ENCODE assay signal across 8 mouse cellular contexts in the genomic region with DNA sequence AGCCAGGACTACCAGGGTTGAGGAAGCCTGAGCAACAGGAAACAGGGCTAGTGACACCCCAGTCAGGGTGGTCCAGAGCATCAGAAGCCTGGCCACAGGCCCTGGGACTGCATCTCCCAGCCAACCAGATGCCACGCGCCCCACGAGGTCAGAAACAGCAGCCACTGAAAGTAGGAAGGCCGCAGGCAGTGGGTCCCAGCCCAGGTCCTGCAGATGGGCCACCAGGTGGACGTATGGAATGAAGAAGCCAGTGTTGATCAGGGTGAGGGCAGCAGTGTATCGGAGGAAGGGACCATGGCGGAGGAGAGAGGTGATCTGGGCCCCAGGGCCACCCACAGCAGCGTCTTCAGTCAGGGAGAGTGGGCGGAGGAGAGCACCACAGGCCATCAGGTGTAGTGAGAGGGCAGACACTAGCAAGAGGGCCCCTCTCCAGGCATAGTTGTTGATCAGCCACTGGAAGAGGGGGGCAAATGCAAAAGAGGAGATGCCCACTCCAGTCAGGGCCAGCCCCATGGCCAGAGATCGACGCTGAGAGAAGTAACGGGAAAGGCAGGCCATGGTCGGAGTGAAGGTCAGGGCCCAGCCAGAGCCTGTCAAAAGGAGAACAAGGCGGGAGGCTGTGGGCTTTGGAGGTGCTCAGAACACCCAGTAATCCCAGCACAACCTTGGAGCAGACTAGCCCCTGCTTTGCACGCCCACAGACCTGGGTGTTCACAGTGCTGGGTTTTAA. TPM values are rescaled to one million over a fixed set of nuclear protein-coding genes. Genes with fewer than 3 reads are reported as not detected.
DNase-seq lines count a peak whose midpoint lies in the region; ATAC-seq and TF ChIP-seq lines count a peak whose summit lies in the region.
"Had no signal": no experiment of that assay in that cellular context is flagged by ENCODE, and none has a peak within 500 bp of the region (broad histone marks: within the 10 kb centered on the region; RNA-seq: fewer than 3 reads in every experiment).

No protein-coding gene starts in this region.

- no peak overlapping the region for H3ac ChIP-seq in myocyte (ENCODE audit: control insufficient read depth, insufficient read length)

- H3K4me2 ChIP-seq in forebrain, embryonic 14.5 days (ENCODE audit: low read length), result peak overlapping the region; percentile 68
- H3K4me2 ChIP-seq in kidney, embryonic 15.5 days, result peak overlapping the region; percentile 93; the same call in 1 of the 2 replicates
- peak overlapping the region; percentile 100 for H3K4me2 ChIP-seq in myocyte (ENCODE audit: low read depth)

- peak overlapping the region; percentile 76 for H3K4me3 ChIP-seq in left cerebral cortex, adult 2 months
- 0 out of 2 replicates have a peak overlapping the region, but pooled peaks have one; percentile 42 for H3K4me3 ChIP-seq in forebrain, embryonic 14.5 days (ENCODE audit: low read depth, low read length)
- H3K4me3 ChIP-seq in kidney, embryonic 15.5 days (replicated peaks), result 0 out of 2 replicates have a peak overlapping the region, but pooled peaks have one; percentile 0
- H3K4me3 ChIP-seq in myocyte, result peak overlapping the region; percentile 59

- no peak overlapping the region for H3K27ac ChIP-seq in left cerebral cortex, adult 2 months
- no peak overlapping the region for H3K27ac ChIP-seq in forebrain, embryonic 14.5 days (ENCODE audit: low read depth, low read length)
- peak overlapping the region; percentile 24; the same call in 1 of the 2 replicates for H3K27ac ChIP-seq in kidney, embryonic 15.5 days

- WGBS in forebrain, embryonic 14.5 days, result 90% methylated on average over 15 of the region's 15 CpGs
- WGBS in kidney, embryonic 15.5 days, result 90% methylated on average over 15 of the region's 15 CpGs

- no peak for TF ChIP-seq POLR2A in myocyte (IDR thresholded peaks at IDR 0.05; ENCODE audit: insufficient read length, low read depth)

- intact Hi-C loops in left cerebral cortex, adult 2 months (cut with DNase I), result no loop called here
- intact Hi-C loops in left cerebral cortex, postnatal 14 days (cut with DNase I), result no loop called here
- intact Hi-C loops in left cerebral cortex, postnatal 25 days (cut with DNase I), result no loop called here

- H3K9me3 ChIP-seq in forebrain, embryonic 14.5 days (replicated peaks; ENCODE audit: control insufficient read depth, low read length), result no peaks in the 10 kb centered on the region
- H3K9me3 ChIP-seq in kidney, embryonic 15.5 days (replicated peaks), result no peaks in the 10 kb centered on the region

- H3K36me3 ChIP-seq in forebrain, embryonic 14.5 days (ENCODE audit: control insufficient read depth, insufficient read depth, low read length), result peaks cover 18% of the 10 kb centered on the region
- peaks cover 6% of the 10 kb centered on the region; the same call in 1 of the 2 replicates for H3K36me3 ChIP-seq in kidney, embryonic 15.5 days
- H3K36me3 ChIP-seq in myocyte (ENCODE audit: control insufficient read depth, insufficient read depth), result no peaks in the 10 kb centered on the region

- peak overlapping the region; percentile 29; the same call in 1 of the 2 replicates for H3K9ac ChIP-seq in forebrain, embryonic 14.5 days (ENCODE audit: low read length)
- H3K9ac ChIP-seq in kidney, embryonic 15.5 days, result no peak overlapping the region

- H3K79me2 ChIP-seq in myocyte (ENCODE audit: control insufficient read depth, insufficient read depth), result no peaks in the 10 kb centered on the region

- peaks cover 27% of the 10 kb centered on the region for H3K4me1 ChIP-seq in forebrain, embryonic 14.5 days (ENCODE audit: control insufficient read depth, insufficient read depth, low read length)
- H3K4me1 ChIP-seq in kidney, embryonic 15.5 days, result peaks cover 62% of the 10 kb centered on the region

- no peak for TF ChIP-seq CTCF in left cerebral cortex, adult 2 months (IDR thresholded peaks at IDR 0.05)

- ATAC-seq in forebrain, embryonic 14.5 days, result no peak
- no peak for ATAC-seq in kidney, embryonic 15.5 days (replicated peaks; ENCODE audit: low FRiP score)

- DNase-seq in left cerebral cortex, adult 2 months (ENCODE audit: extremely low spot score in 1 of 2, low spot score in 2 of 2), result no peak
- no peak for DNase-seq in left cerebral cortex, postnatal 14 days (ENCODE audit: low spot score in 2 of 2)
- no peak for DNase-seq in forebrain, embryonic 14.5 days (ENCODE audit: low spot score)
- no peak for DNase-seq in spleen, postnatal 10 days (ENCODE audit: low spot score in 2 of 2)
- no peak for DNase-seq in left cerebral cortex, postnatal 25 days (ENCODE audit: low spot score in 2 of 2)
- DNase-seq: gastrocnemius, postnatal 36 days had no signal

- H3K27me3 ChIP-seq in forebrain, embryonic 14.5 days (replicated peaks; ENCODE audit: control insufficient read depth, insufficient read depth, low read length), result peaks cover 26% of the 10 kb centered on the region
- peaks cover 65% of the 10 kb centered on the region for H3K27me3 ChIP-seq in kidney, embryonic 15.5 days
- H3K27me3 ChIP-seq in myocyte (ENCODE audit: control insufficient read depth, insufficient read depth, insufficient read length), result no peaks in the 10 kb centered on the region

TF ChIP-seq in myocyte, 11 proteins besides CTCF, POLR2A, EP300 and RAD21:
- TF ChIP-seq MYOD1 (IDR thresholded peaks at IDR 0.05; ENCODE audit: control insufficient read depth in 1 of 3, insufficient read length in 2 of 3, low read depth in 2 of 3) (no peak), REST (IDR thresholded peaks at IDR 0.05; ENCODE audit: insufficient read depth, insufficient read length) (no peak), SRF (IDR thresholded peaks at IDR 0.05; ENCODE audit: control insufficient read depth, insufficient read length, low read depth) (no peak), TCF3 (IDR thresholded peaks at IDR 0.05; ENCODE audit: insufficient read length, low read depth) (no peak), USF1 (IDR thresholded peaks at IDR 0.05; ENCODE audit: low read depth) (no peak), CEBPB (IDR thresholded peaks at IDR 0.05; ENCODE audit: insufficient read depth, poor library complexity, severe bottlenecking) (no peak)

RNA-seq across cellular contexts. Expression of a gene that starts 2.0 kb away (rescaled TPM):
- total RNA-seq in left cerebral cortex, adult 2 months (2021), result 10 to 100 TPM in 1 of 2 experiments, 1 to 10 TPM in 1; 7.5 to 10.5 TPM
- 10 to 100 TPM in 1 of 2 experiments, 1 to 10 TPM in 1; 8.3 to 10.4 TPM for total RNA-seq in left cerebral cortex, postnatal 14 days (2021)
- 9.2 and 12.9 TPM in 2 replicates for polyA plus RNA-seq in forebrain, embryonic 14.5 days (2014; fragmentation: Nextera tagmentation; extraction: Ambion mirVana)
- 13.3 TPM in 2 replicates for polyA plus RNA-seq in kidney, embryonic 15.5 days (2015; fragmentation: Nextera tagmentation; extraction: Ambion mirVana)
- 4.8 TPM for polyA plus RNA-seq in myocyte (2012; fragmentation: generic; extraction: Trizol)
- total RNA-seq in left cerebral cortex, postnatal 25 days (2021), result 1 to 10 TPM; 7.0 to 8.3 TPM

RNA-seq across cellular contexts. Expression of a gene that starts 6.4 kb away (rescaled TPM):
- 10 to 100 TPM; 35.7 to 36.9 TPM for total RNA-seq in left cerebral cortex, adult 2 months (2021)
- 10 to 100 TPM; 27.2 to 36.8 TPM for total RNA-seq in left cerebral cortex, postnatal 14 days (2021)
- 0.98 and 1.1 TPM in 2 replicates for polyA plus RNA-seq in forebrain, embryonic 14.5 days (2014; fragmentation: Nextera tagmentation; extraction: Ambion mirVana)
- 4.3 and 5.8 TPM in 2 replicates for polyA plus RNA-seq in kidney, embryonic 15.5 days (2015; fragmentation: Nextera tagmentation; extraction: Ambion mirVana)
- polyA plus RNA-seq in myocyte (2012; fragmentation: generic; extraction: Trizol), result 17.4 TPM
- total RNA-seq in left cerebral cortex, postnatal 25 days (2021), result 10 to 100 TPM; 23.9 to 27.1 TPM

RNA-seq across cellular contexts. Expression of a gene that starts 10.7 kb away (rescaled TPM):
- total RNA-seq in left cerebral cortex, adult 2 months (2021), result 1 to 10 TPM; 1.7 to 3.5 TPM
- total RNA-seq in left cerebral cortex, postnatal 14 days (2021), result 1 to 10 TPM; 5.1 to 5.3 TPM
- 4.5 and 6.3 TPM in 2 replicates for polyA plus RNA-seq in forebrain, embryonic 14.5 days (2014; fragmentation: Nextera tagmentation; extraction: Ambion mirVana)
- 26.9 and 28.4 TPM in 2 replicates for polyA plus RNA-seq in kidney, embryonic 15.5 days (2015; fragmentation: Nextera tagmentation; extraction: Ambion mirVana)
- polyA plus RNA-seq in myocyte (2012; fragmentation: generic; extraction: Trizol), result 2.8 TPM
- 1 to 10 TPM; 1.7 to 2.2 TPM for total RNA-seq in left cerebral cortex, postnatal 25 days (2021)

RNA-seq across cellular contexts. Expression of a gene that starts 18.8 kb away (rescaled TPM):
- total RNA-seq in left cerebral cortex, adult 2 months (2021), result 10 to 100 TPM; 45.5 to 51.2 TPM
- total RNA-seq in left cerebral cortex, postnatal 14 days (2021), result 10 to 100 TPM; 41.3 to 54.2 TPM
- 202 and 245 TPM in 2 replicates for polyA plus RNA-seq in forebrain, embryonic 14.5 days (2014; fragmentation: Nextera tagmentation; extraction: Ambion mirVana)
- polyA plus RNA-seq in kidney, embryonic 15.5 days (2015; fragmentation: Nextera tagmentation; extraction: Ambion mirVana), result 178 and 179 TPM in 2 replicates
- polyA plus RNA-seq in myocyte (2012; fragmentation: generic; extraction: Trizol), result 75.5 TPM
- total RNA-seq in left cerebral cortex, postnatal 25 days (2021), result 10 to 100 TPM; 45.9 to 47.1 TPM

RNA-seq across cellular contexts. Expression of a gene that starts 20.7 kb away (rescaled TPM):
- 1 to 10 TPM; 4.9 to 5.3 TPM for total RNA-seq in left cerebral cortex, adult 2 months (2021)
- total RNA-seq in left cerebral cortex, postnatal 14 days (2021), result 1 to 10 TPM; 5.9 to 7.3 TPM
- 11.1 and 11.9 TPM in 2 replicates for polyA plus RNA-seq in forebrain, embryonic 14.5 days (2014; fragmentation: Nextera tagmentation; extraction: Ambion mirVana)
- polyA plus RNA-seq in kidney, embryonic 15.5 days (2015; fragmentation: Nextera tagmentation; extraction: Ambion mirVana), result 10.4 and 13.0 TPM in 2 replicates
- 9.2 TPM for polyA plus RNA-seq in myocyte (2012; fragmentation: generic; extraction: Trizol)
- total RNA-seq in left cerebral cortex, postnatal 25 days (2021), result 1 to 10 TPM; 5.2 to 6.0 TPM

Comparison
In these comparisons a context has a peak if more than half of its experiments do, and no peak if none do; other contexts are left out.
1. H3K4me3 ChIP-seq: peak in every context shown above with its lines; median percentile 76 in left cerebral cortex, adult 2 months; 59 in myocyte; 42 in forebrain, embryonic 14.5 days; 0 in kidney, embryonic 15.5 days.